Comparison of ENCODE assay signal across 18 mouse cellular contexts in the genomic region with DNA sequence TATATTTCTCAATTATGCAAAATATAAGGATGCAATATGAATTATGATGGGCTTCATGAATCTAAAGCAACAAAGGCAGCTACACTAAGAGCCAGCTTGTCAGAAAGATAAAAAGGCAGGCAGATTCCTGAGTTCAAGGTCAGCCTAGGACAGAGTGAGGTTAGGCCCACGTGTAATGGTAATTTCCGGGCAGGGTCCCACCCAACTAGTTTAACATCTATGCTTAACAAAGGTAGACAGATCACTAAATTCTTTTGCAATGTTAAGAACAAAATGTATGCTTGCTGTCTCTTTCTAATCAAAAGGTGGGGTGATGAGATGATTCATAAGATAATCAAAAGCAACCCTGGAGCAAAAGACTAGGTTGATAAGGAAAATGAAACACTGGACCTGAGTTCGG.
"Had no signal": no experiment of that assay in that cellular context is flagged by ENCODE, and none has a peak within 500 bp of the region (broad histone marks: within the 10 kb centered on the region; RNA-seq: fewer than 3 reads in every experiment).

No protein-coding gene starts in this region.

- ATAC-seq: midbrain, embryonic 16.5 days had no signal

- H3K4me3 ChIP-seq: megakaryocyte, embryonic 14.5 days; myocyte; neural tube, embryonic 13.5 days; neural tube, embryonic 15.5 days had no signal

- H3K27me3 ChIP-seq: neural tube, embryonic 13.5 days; neural tube, embryonic 15.5 days had no signal

- H3K4me1 ChIP-seq: megakaryocyte, embryonic 14.5 days; neural tube, embryonic 13.5 days; neural tube, embryonic 15.5 days had no signal

- H3K9me3 ChIP-seq: neural tube, embryonic 15.5 days had no signal

- DNase-seq: lung, adult 18-20 months; lung, embryonic 14.5 days; lung, postnatal 10 days; lung, postnatal 4 days; midbrain, embryonic 14.5 days; retina, postnatal 1 day; right cerebral cortex, adult 18-20 months; right cerebral cortex, postnatal 25 days; right cerebral cortex, postnatal 4 days; spleen, adult 18-20 months; thymus, adult 18-20 months; thymus, postnatal 14 days; thymus, postnatal 36 days had no signal

- H3K36me3 ChIP-seq: neural tube, embryonic 13.5 days; neural tube, embryonic 15.5 days had no signal
